Mouse (Mus musculus) CH12.LX (cell line): ENCODE measurements around the gene Sipa1l2.

Experiments
- MAZ ChIP-seq: IDR thresholded peaks from 2 replicates; pipeline ENCODE4 v1.6.1; 2012; ENCODE audit warnings: low read depth, mild to moderate bottlenecking, inconsistent platforms, low read length, improper control_type of control experiment, moderate library complexity
- NELFE ChIP-seq: IDR thresholded peaks from 2 replicates; pipeline ENCODE4 v1.6.1; 2011; ENCODE audit warnings: low read depth, low read length, improper control_type of control experiment

- TF ChIP-seq MAZ (no peak), NELFE (no peak)
Measured at GRCm38 (mm10) chr8:125391685-125392084, 177.9 kb downstream of the Sipa1l2 start.
